ENCODE assay signal across 8 mouse cellular contexts in the genomic region with DNA sequence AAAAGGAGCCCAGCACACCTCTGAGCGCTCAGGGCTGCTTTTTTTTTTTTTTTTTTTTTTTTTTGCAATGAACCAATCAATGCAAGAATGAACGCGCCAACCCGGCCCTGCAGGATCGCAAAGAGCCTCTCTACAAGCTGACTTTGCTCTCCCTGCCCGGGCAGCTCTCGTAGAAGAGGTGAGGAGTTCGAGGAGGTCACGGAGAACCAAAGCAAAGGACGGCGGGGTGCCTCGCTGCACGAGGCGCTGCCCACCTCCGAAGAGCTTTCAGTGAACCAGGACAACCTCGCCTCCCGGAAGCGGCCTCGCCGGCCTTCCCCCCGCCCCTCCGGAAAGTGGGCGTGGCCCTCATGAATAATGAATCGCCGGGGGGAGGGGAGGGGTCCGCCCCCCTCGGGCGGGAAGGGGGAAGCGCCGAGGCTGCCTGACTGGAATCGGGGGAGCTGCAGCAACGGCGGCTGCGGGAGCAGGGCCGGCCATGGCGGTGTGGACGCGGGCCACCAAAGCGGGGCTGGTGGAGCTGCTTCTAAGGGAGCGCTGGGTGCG. TPM values are rescaled to one million over a fixed set of nuclear protein-coding genes. Genes with fewer than 3 reads are reported as not detected.
A peak's percentile ranks its signal among the peaks of the same experiment; 100 is the strongest.
DNase-seq lines count a peak whose midpoint lies in the region; ATAC-seq and TF ChIP-seq lines count a peak whose summit lies in the region.

A gene (plus strand): TSS at position 427 of the 546 bp plus-strand sequence.

- H3K9ac ChIP-seq in embryonic facial prominence, embryonic 13.5 days: peak within 1 kb of the TSS; percentile 94
- peak within 1 kb of the TSS; percentile 89 for H3K9ac ChIP-seq in heart, embryonic 11.5 days (ENCODE audit: low read depth, low read length)
- peak within 1 kb of the TSS; percentile 84 for H3K9ac ChIP-seq in kidney, embryonic 16.5 days (replicated peaks; ENCODE audit: low read length)
- H3K9ac ChIP-seq in liver, adult 2 months (ENCODE audit: low read depth, low read length): peak within 1 kb of the TSS; percentile 86

- peaks cover 41% of the 10 kb centered on the region for H3K4me1 ChIP-seq in embryonic facial prominence, embryonic 13.5 days
- H3K4me1 ChIP-seq in heart, embryonic 11.5 days (ENCODE audit: control insufficient read depth, insufficient read depth, low read length): peaks cover 14% of the 10 kb centered on the region
- H3K4me1 ChIP-seq in kidney, embryonic 16.5 days (ENCODE audit: insufficient read depth, low read length): peaks cover 36% of the 10 kb centered on the region
- H3K4me1 ChIP-seq in liver, adult 2 months (ENCODE audit: control insufficient read depth, insufficient read depth, low read length): peaks cover 2% of the 10 kb centered on the region

- TF ChIP-seq POLR2A in liver, adult 2 months (IDR thresholded peaks at IDR 0.05; ENCODE audit: extremely low read depth, insufficient read depth, low read length): 0 out of 2 replicates have a peak, but pooled peaks have one; percentile 28
- TF ChIP-seq POLR2A in myocyte (IDR thresholded peaks at IDR 0.05; ENCODE audit: insufficient read length, low read depth): peak; percentile 89

- peak within 1 kb of the TSS; percentile 88 for H3K27ac ChIP-seq in embryonic facial prominence, embryonic 13.5 days
- H3K27ac ChIP-seq in heart, embryonic 11.5 days (ENCODE audit: low read depth, low read length): peak within 1 kb of the TSS; percentile 85
- peak within 1 kb of the TSS; percentile 88 for H3K27ac ChIP-seq in kidney, embryonic 16.5 days (ENCODE audit: low read length)
- H3K27ac ChIP-seq in liver, adult 2 months (replicated peaks; ENCODE audit: insufficient read depth, low read depth, low read length): peak within 1 kb of the TSS; percentile 71

- H3K36me3 ChIP-seq in embryonic facial prominence, embryonic 13.5 days: no peaks in the 10 kb centered on the region
- H3K36me3 ChIP-seq in heart, embryonic 11.5 days (ENCODE audit: control insufficient read depth, insufficient read depth, low read length): no peaks in the 10 kb centered on the region
- H3K36me3 ChIP-seq in kidney, embryonic 16.5 days (ENCODE audit: insufficient read depth, low read length): no peaks in the 10 kb centered on the region
- no peaks in the 10 kb centered on the region for H3K36me3 ChIP-seq in liver, adult 2 months (ENCODE audit: control insufficient read depth, insufficient read depth, low read length)
- no peaks in the 10 kb centered on the region for H3K36me3 ChIP-seq in myocyte (ENCODE audit: control insufficient read depth, insufficient read depth)
- H3K36me3 ChIP-seq in splenic B cell, adult 2 months (ENCODE audit: control insufficient read depth, insufficient read depth, low read length, poor library complexity, severe bottlenecking): no peaks in the 10 kb centered on the region

- H3K27me3 ChIP-seq in embryonic facial prominence, embryonic 13.5 days: peaks cover 4% of the 10 kb centered on the region; the same call in 1 of the 2 replicates
- H3K27me3 ChIP-seq in heart, embryonic 11.5 days (ENCODE audit: control insufficient read depth, insufficient read depth, low read length): no peaks in the 10 kb centered on the region
- no peaks in the 10 kb centered on the region for H3K27me3 ChIP-seq in kidney, embryonic 16.5 days (ENCODE audit: insufficient read depth, low read length)
- no peaks in the 10 kb centered on the region for H3K27me3 ChIP-seq in liver, adult 2 months (ENCODE audit: control insufficient read depth, insufficient read depth, low read length)
- H3K27me3 ChIP-seq in myocyte (ENCODE audit: control insufficient read depth, insufficient read depth, insufficient read length): no peaks in the 10 kb centered on the region
- no peaks in the 10 kb centered on the region; the same call in 1 of the 2 replicates for H3K27me3 ChIP-seq in splenic B cell, adult 2 months (ENCODE audit: control insufficient read depth, insufficient read depth, low read length, poor library complexity, severe bottlenecking)

- H3ac ChIP-seq in myocyte (ENCODE audit: control insufficient read depth, insufficient read length): peak within 1 kb of the TSS; percentile 94

- peak; percentile 93 for DNase-seq in 3T3-L1 (ENCODE audit: low read depth, low spot score)
- DNase-seq in adrenal gland, postnatal 36 days: peak; percentile 93 to 96
- DNase-seq in liver, adult 2 months (ENCODE audit: extremely low read depth, low read depth, low spot score): peak; percentile 75
- peak; percentile 92 for DNase-seq in splenic B cell, adult 2 months (ENCODE audit: low read depth, low spot score)

- TF ChIP-seq CTCF in liver, adult 2 months (IDR thresholded peaks at IDR 0.05; ENCODE audit: low read depth, low read length): no peak

- H3K4me3 ChIP-seq in embryonic facial prominence, embryonic 13.5 days: peak within 1 kb of the TSS; percentile 89
- H3K4me3 ChIP-seq in heart, embryonic 11.5 days (ENCODE audit: low read depth, low read length): peak within 1 kb of the TSS; percentile 93
- H3K4me3 ChIP-seq in kidney, embryonic 16.5 days (ENCODE audit: low read length): peak within 1 kb of the TSS; percentile 83
- H3K4me3 ChIP-seq in liver, adult 2 months (ENCODE audit: insufficient read depth, low read depth, low read length): peak within 1 kb of the TSS; percentile 79
- H3K4me3 ChIP-seq in myocyte: peak within 1 kb of the TSS; percentile 62

- peak; percentile 74 for ATAC-seq in embryonic facial prominence, embryonic 13.5 days (ENCODE audit: insufficient number of reproducible peaks, insufficient read depth, low FRiP score, low TSS enrichment, low read depth)
- ATAC-seq in heart, embryonic 11.5 days (replicated peaks; ENCODE audit: insufficient number of reproducible peaks, low FRiP score, low TSS enrichment): peak; percentile 79
- ATAC-seq in kidney, embryonic 16.5 days (ENCODE audit: low FRiP score, low TSS enrichment): peak; percentile 88

- WGBS in embryonic facial prominence, embryonic 13.5 days: 1% methylated on average over 41 of the region's 41 CpGs
- under 1% methylated on average over 40 of the region's 41 CpGs for WGBS in heart, embryonic 11.5 days (ENCODE audit: insufficient replicate concordance)
- WGBS in kidney, embryonic 16.5 days: under 1% methylated on average over 38 of the region's 41 CpGs
- WGBS in liver, adult 2 months: under 1% methylated on average over 41 of the region's 41 CpGs

- H3K9me3 ChIP-seq in embryonic facial prominence, embryonic 13.5 days: no peaks in the 10 kb centered on the region
- no peaks in the 10 kb centered on the region for H3K9me3 ChIP-seq in heart, embryonic 11.5 days (replicated peaks; ENCODE audit: control insufficient read depth, low read length)
- no peaks in the 10 kb centered on the region for H3K9me3 ChIP-seq in kidney, embryonic 16.5 days (ENCODE audit: low read length)

- H3K4me2 ChIP-seq in embryonic facial prominence, embryonic 13.5 days: peak within 1 kb of the TSS; percentile 87
- H3K4me2 ChIP-seq in heart, embryonic 11.5 days: peak within 1 kb of the TSS; percentile 94
- peak within 1 kb of the TSS; percentile 87 for H3K4me2 ChIP-seq in kidney, embryonic 16.5 days (replicated peaks; ENCODE audit: low read depth, low read length)
- peak within 1 kb of the TSS; percentile 83 for H3K4me2 ChIP-seq in myocyte (ENCODE audit: low read depth)

- H3K79me2 ChIP-seq in liver, adult 2 months (ENCODE audit: control insufficient read depth, insufficient read depth, low read length): peaks cover 9% of the 10 kb centered on the region; the same call in 1 of the 2 replicates
- peaks cover 35% of the 10 kb centered on the region for H3K79me2 ChIP-seq in myocyte (ENCODE audit: control insufficient read depth, insufficient read depth)

TF ChIP-seq in myocyte, 11 proteins besides CTCF, POLR2A, EP300 and RAD21:
- TF ChIP-seq MYOD1 (IDR thresholded peaks at IDR 0.05; ENCODE audit: control insufficient read depth in 1 of 3, insufficient read length in 2 of 3, low read depth in 2 of 3) (no peak), POLR2AphosphoS2 (IDR thresholded peaks at IDR 0.05; ENCODE audit: insufficient read length, low read depth) (peak; percentile 86)

RNA-seq across cellular contexts. Expression of the gene that starts here (rescaled TPM):
- 10 to 100 TPM; 28.8 to 39.5 TPM for total RNA-seq in adrenal gland, postnatal 36 days (2021)
- 17.6 and 20.1 TPM in 2 replicates for polyA plus RNA-seq in embryonic facial prominence, embryonic 13.5 days (2015; fragmentation: Nextera tagmentation; extraction: Ambion mirVana)
- 6.0 and 8.0 TPM in 2 replicates for polyA plus RNA-seq in heart, embryonic 11.5 days (2014; fragmentation: Nextera tagmentation; extraction: Ambion mirVana)
- 12.2 and 15.9 TPM in 2 replicates for polyA plus RNA-seq in kidney, embryonic 16.5 days (2015; fragmentation: Nextera tagmentation; extraction: Ambion mirVana)
- 3.0 and 4.9 TPM in 2 replicates for total RNA-seq in liver, adult 2 months (2014; rRNA removed)
- 1.6 TPM in 2 replicates for polyA plus RNA-seq in liver, adult 2 months (2012; rRNA removed)
- polyA plus RNA-seq in myocyte (2012; fragmentation: generic; extraction: Trizol): 5.6 TPM

Comparison
In these comparisons a context has a peak if more than half of its experiments do, and no peak if none do; other contexts are left out.
1. Peak in every context shown above with its lines: DNase-seq, ATAC-seq, H3K4me3 ChIP-seq and H3K27ac ChIP-seq.